Mouse (Mus musculus) liver, embryonic 14.5 days (tissue): ENCODE measurements around the gene Erbb4. TPM values are rescaled to one million over a fixed set of nuclear protein-coding genes. Genes with fewer than 3 reads are reported as not detected.

Experiments used
- ATAC-seq: fragments of 200-750 bp; cut with Nextera tagmentation; 2 replicates; pipeline ENCODE4 v1.8.0; 2017; ENCODE audit warnings: moderate number of reproducible peaks, mild to moderate bottlenecking, moderate library complexity; ENCODE audit not compliant: insufficient read depth
- DNase-seq, 3 experiments: peaks; one replicate each; pipeline ENCODE4 v3.0.0-alpha.2; 2012 to 2013; ENCODE audit warnings: low read depth in 3 of 3, low spot score in 3 of 3
- H3K27ac ChIP-seq: fragments of 300-500 bp; sonication (generic); 2 replicates; pipeline ENCODE4 v1.5.1; 2014; ENCODE audit warnings: moderate library complexity, mild to moderate bottlenecking, control low read depth, inconsistent platforms
- H3K27me3 ChIP-seq: fragments of 300-500 bp; sonication (generic); 2 replicates; pipeline ENCODE4 v1.6.1; 2014; ENCODE audit warnings: mild to moderate bottlenecking, low read length, moderate library complexity; ENCODE audit not compliant: control insufficient read depth, insufficient read depth
- H3K36me3 ChIP-seq: fragments of 300-500 bp; sonication (generic); replicated peaks from 2 replicates; pipeline ENCODE4 v1.6.1; 2014; ENCODE audit warnings: low read depth; ENCODE audit not compliant: control insufficient read depth, insufficient read depth
- H3K4me1 ChIP-seq, 2 experiments: fragments of 200-500 bp in 1 of 2; fragments of 300-500 bp in 1 of 2; sonication (generic) in 1 of 2; replicated peaks; 2 replicates each; pipeline ENCODE4 v1.6.1; 2012 to 2014; ENCODE audit warnings: antibody characterized with exemption in 1 of 2, inconsistent platforms in 1 of 2, low read length in 1 of 2; ENCODE audit not compliant: control insufficient read depth in 2 of 2, insufficient read depth in 2 of 2
- H3K4me2 ChIP-seq: fragments of 300-500 bp; sonication (generic); 2 replicates; pipeline ENCODE4 v1.6.1; 2014; ENCODE audit warnings: low read depth, mild to moderate bottlenecking, control low read depth, moderate library complexity
- H3K4me3 ChIP-seq, 2 experiments: fragments of 200-500 bp in 1 of 2; fragments of 300-500 bp in 1 of 2; sonication (generic) in 1 of 2; 2 replicates each; pipeline ENCODE4 v1.5.1; 2012 to 2014; ENCODE audit warnings: low read depth in 2 of 2, low read length in 2 of 2, mild to moderate bottlenecking in 2 of 2, control low read depth in 1 of 2, inconsistent platforms in 1 of 2, moderate library complexity in 1 of 2; ENCODE audit not compliant: insufficient read depth in 1 of 2
- H3K9ac ChIP-seq: fragments of 300-500 bp; sonication (generic); replicated peaks from 2 replicates; pipeline ENCODE4 v1.6.1; 2014; ENCODE audit warnings: mild to moderate bottlenecking, control low read depth, moderate library complexity
- H3K9me3 ChIP-seq: fragments of 300-500 bp; sonication (generic); 2 replicates; pipeline ENCODE4 v1.6.1; 2016; ENCODE audit warnings: low read length, mixed read lengths; ENCODE audit not compliant: control insufficient read depth
- CTCF ChIP-seq: IDR thresholded peaks from 2 replicates; pipeline ENCODE4 v1.5.1; 2016; ENCODE audit warnings: antibody characterized with exemption, low read depth, control low read depth
- EP300 ChIP-seq: IDR thresholded peaks from 2 replicates; pipeline ENCODE4 v1.6.1; 2016; ENCODE audit warnings: antibody characterized with exemption, low read depth
- whole genome bisulfite sequencing: fragments of 180-500 bp; shearing (Covaris S2); extraction: QIAGEN DNeasy Blood & Tissue Kit; methylation state at CpG from one replicate; pipeline ENCODE4 v1.1.7; 2014; ENCODE audit not compliant: insufficient replicate concordance; 5-methylcytosine and 5-hydroxymethylcytosine counted together
- polyA plus RNA-seq, 2 experiments: library from polyadenylated mRNA; depleted of rRNA in 1 of 2; stranded (reverse) in 1 of 2; unstranded in 1 of 2; fragments of >200 nt; fragmentation: Nextera tagmentation in 1 of 2; extraction: Ambion mirVana in 1 of 2; gene quantifications; 2 replicates each; pipeline versions ENCODE4 v1.2.1 to v1.2.3; 2012 to 2014

The Erbb4 gene
- polyA plus RNA-seq, 2 experiments = under 0.01 TPM; not detected in 1

- H3K4me1 ChIP-seq = no peaks in the 10 kb centered on the region
- H3K9me3 ChIP-seq = no peaks in the 10 kb centered on the region
- H3K4me2 ChIP-seq = no peak overlapping the region
- TF ChIP-seq EP300 (no peak), CTCF (no peak)
- no peak for DNase-seq
- H3K27ac ChIP-seq = no peak overlapping the region
- no peaks in the 10 kb centered on the region for H3K27me3 ChIP-seq
- H3K9ac ChIP-seq = no peak overlapping the region
- H3K36me3 ChIP-seq = no peaks in the 10 kb centered on the region
- H3K4me3 ChIP-seq = no peak overlapping the region
- no peak for ATAC-seq
Observed at GRCm38 (mm10) chr1:68832101-68832500, 275.8 kb downstream of the Erbb4 start.

- H3K36me3 ChIP-seq = no peaks in the 10 kb centered on the region
- TF ChIP-seq EP300 = no peak
- TF ChIP-seq CTCF = no peak
- H3K4me2 ChIP-seq = no peak overlapping the region
- H3K27me3 ChIP-seq = no peaks in the 10 kb centered on the region
- H3K9ac ChIP-seq = no peak overlapping the region
- 48% methylated on average over 1 of the region's 1 CpGs for WGBS
- H3K9me3 ChIP-seq = no peaks in the 10 kb centered on the region
- ATAC-seq (no peak), DNase-seq (no peak)
- H3K4me3 ChIP-seq = no peak overlapping the region
- H3K27ac ChIP-seq = no peak overlapping the region
- no peaks in the 10 kb centered on the region for H3K4me1 ChIP-seq
Observed at GRCm38 (mm10) chr1:68831575-68831974, 276.3 kb downstream of the Erbb4 start.

GRCm38 (mm10) chr1:68830501-68831239 is 277.2 kb downstream of the Erbb4 start:
- no peaks in the 10 kb centered on the region for H3K27me3 ChIP-seq
- H3K4me2 ChIP-seq = no peak overlapping the region
- 50% methylated on average over 2 of the region's 2 CpGs for WGBS
- no peaks in the 10 kb centered on the region for H3K36me3 ChIP-seq
- no peaks in the 10 kb centered on the region for H3K4me1 ChIP-seq
- no peak for ATAC-seq
- no peaks in the 10 kb centered on the region for H3K9me3 ChIP-seq
- no peak overlapping the region for H3K9ac ChIP-seq
- DNase-seq = no peak
- TF ChIP-seq CTCF (no peak), EP300 (no peak)
- H3K4me3 ChIP-seq = no peak overlapping the region
- no peak overlapping the region for H3K27ac ChIP-seq

GRCm38 (mm10) chr1:68823116-68823644 is 284.7 kb downstream of the Erbb4 start:
- Histone ChIP-seq H3K4me3 (no peak overlapping the region), H3K9ac (no peak overlapping the region), H3K4me1 (no peaks in the 10 kb centered on the region), H3K9me3 (no peaks in the 10 kb centered on the region), H3K27me3 (no peaks in the 10 kb centered on the region), H3K4me2 (no peak overlapping the region), H3K36me3 (no peaks in the 10 kb centered on the region), H3K27ac (no peak overlapping the region)
- TF ChIP-seq EP300 (no peak), CTCF (no peak)
- ATAC-seq (no peak), DNase-seq (no peak)
- WGBS = 53% methylated on average over 2 of the region's 2 CpGs

- ATAC-seq = no peak
- TF ChIP-seq EP300 = no peak
- no peak for TF ChIP-seq CTCF
- H3K9me3 ChIP-seq = no peaks in the 10 kb centered on the region
- no peak overlapping the region for H3K9ac ChIP-seq
- WGBS = 63% methylated on average over 2 of the region's 2 CpGs
- no peak overlapping the region for H3K27ac ChIP-seq
- no peaks in the 10 kb centered on the region for H3K4me1 ChIP-seq
- DNase-seq = no peak
- H3K36me3 ChIP-seq = no peaks in the 10 kb centered on the region
- H3K4me2 ChIP-seq = no peak overlapping the region
- H3K27me3 ChIP-seq = no peaks in the 10 kb centered on the region
- no peak overlapping the region for H3K4me3 ChIP-seq
Observed at GRCm38 (mm10) chr1:68806711-68807110, 301.1 kb downstream of the Erbb4 start.
